Mouse (Mus musculus) stomach, embryonic 14.5 days (tissue): ENCODE results near the gene Ear14. TPM values are rescaled to one million over a fixed set of nuclear protein-coding genes. Genes with fewer than 3 reads are reported as not detected.
"Not testable (repeated sequence)": the region's sequence is repeated elsewhere in the genome, so short reads cannot be mapped to it uniquely, and the experiment has no call there.

Source experiments
- ATAC-seq: fragments of 200-750 bp; cut with Nextera tagmentation; 2 replicates; pipeline ENCODE4 v1.8.0; 2017; ENCODE audit warnings: low read depth, moderate TSS enrichment; ENCODE audit not compliant: insufficient number of reproducible peaks, insufficient read depth, low FRiP score
- H3K27ac ChIP-seq: fragments of 300-500 bp; sonication (generic); 2 replicates; pipeline ENCODE4 v1.5.1; 2014; ENCODE audit warnings: mild to moderate bottlenecking, low read length, moderate library complexity, mixed read lengths
- H3K27me3 ChIP-seq: fragments of 300-500 bp; sonication (generic); 2 replicates; pipeline ENCODE4 v1.6.1; 2014; ENCODE audit warnings: low read length, control low read depth, mixed read lengths; ENCODE audit not compliant: control insufficient read depth, insufficient read depth
- H3K36me3 ChIP-seq: fragments of 300-500 bp; sonication (generic); 2 replicates; pipeline ENCODE4 v1.6.1; 2014; ENCODE audit warnings: mild to moderate bottlenecking, control low read depth, low read length, moderate library complexity, mixed read lengths; ENCODE audit not compliant: control insufficient read depth, insufficient read depth
- H3K4me1 ChIP-seq: fragments of 300-500 bp; sonication (generic); 2 replicates; pipeline ENCODE4 v1.6.1; 2014; ENCODE audit warnings: low read length, control low read depth, mixed read lengths; ENCODE audit not compliant: control insufficient read depth, insufficient read depth
- H3K4me2 ChIP-seq: fragments of 300-500 bp; sonication (generic); replicated peaks from 2 replicates; pipeline ENCODE4 v1.6.1; 2014; ENCODE audit warnings: low read depth, low read length, control low read depth
- H3K4me3 ChIP-seq: fragments of 300-500 bp; sonication (generic); 2 replicates; pipeline ENCODE4 v1.5.1; 2014; ENCODE audit warnings: low read depth, low read length, control low read depth
- H3K9ac ChIP-seq: fragments of 300-500 bp; sonication (generic); replicated peaks from 2 replicates; pipeline ENCODE4 v1.6.1; 2014; ENCODE audit warnings: low read depth, mild to moderate bottlenecking, control low read depth, low read length, moderate library complexity, mixed read lengths
- H3K9me3 ChIP-seq: fragments of 300-500 bp; sonication (generic); 2 replicates; pipeline ENCODE4 v1.6.1; 2016; ENCODE audit warnings: low read depth, low read length, control low read depth; ENCODE audit not compliant: control insufficient read depth
- WGBS: fragments of 180-500 bp; shearing (Covaris S2); extraction: QIAGEN DNeasy Blood & Tissue Kit; methylation state at CpG from one replicate; pipeline ENCODE4 v1.1.7; 2014; 5-methylcytosine and 5-hydroxymethylcytosine counted together
- polyA plus RNA-seq: library from polyadenylated mRNA; unstranded; fragments of >200 nt; fragmentation: Nextera tagmentation; extraction: Ambion mirVana; gene quantifications from 2 replicates; pipeline ENCODE4 v1.2.1, GENCODE M21; 2014

Ear14 gene
- polyA plus RNA-seq, 1 experiment from 2014 or later, result not detected

GRCm38 (mm10) chr14:51220075-51220474, 16.9 kb downstream of the Ear14 start:
- H3K9me3 ChIP-seq, H3K4me3 ChIP-seq, H3K36me3 ChIP-seq, ATAC-seq, H3K27ac ChIP-seq, H3K27me3 ChIP-seq, H3K9ac ChIP-seq, H3K4me2 ChIP-seq, H3K4me1 ChIP-seq: not testable (repeated sequence)
- 84% methylated on average over 3 of the region's 3 CpGs for WGBS

- peak; percentile 37; the same call in 1 of the 2 replicates for ATAC-seq
- H3K4me1 ChIP-seq, H3K27me3 ChIP-seq, H3K9ac ChIP-seq, H3K4me2 ChIP-seq, H3K4me3 ChIP-seq, H3K36me3 ChIP-seq, H3K9me3 ChIP-seq, H3K27ac ChIP-seq: not testable (repeated sequence)
- WGBS, result 43% methylated on average over 4 of the region's 4 CpGs
Observed at GRCm38 (mm10) chr14:51229657-51230056, 26.5 kb downstream of the Ear14 start.

GRCm38 (mm10) chr14:51237488-51237887, 34.3 kb downstream of the Ear14 start:
- not testable (repeated sequence) for ATAC-seq
- 68% methylated on average over 1 of the region's 1 CpGs for WGBS

GRCm38 (mm10) chr14:51240899-51241298, 37.7 kb downstream of the Ear14 start:
- no peak overlapping the region for H3K27ac ChIP-seq
- no peaks in the 10 kb centered on the region for H3K9me3 ChIP-seq
- H3K4me2 ChIP-seq, result no peak overlapping the region
- no peak overlapping the region for H3K9ac ChIP-seq
- no peaks in the 10 kb centered on the region for H3K4me1 ChIP-seq
- no peak overlapping the region for H3K4me3 ChIP-seq
- no peaks in the 10 kb centered on the region for H3K27me3 ChIP-seq
- H3K36me3 ChIP-seq, result no peaks in the 10 kb centered on the region
- ATAC-seq, result no peak

More at GRCm38 (mm10) chr14:51237488-51237887, 34.3 kb downstream of the Ear14 start:
- not testable (repeated sequence) for H3K4me3 ChIP-seq, H3K9ac ChIP-seq, H3K4me1 ChIP-seq, H3K9me3 ChIP-seq, H3K4me2 ChIP-seq, H3K36me3 ChIP-seq, H3K27me3 ChIP-seq, H3K27ac ChIP-seq

GRCm38 (mm10) chr14:51247736-51248135, 44.5 kb downstream of the Ear14 start:
- Histone ChIP-seq H3K9me3 (no peaks in the 10 kb centered on the region), H3K4me3 (no peak overlapping the region), H3K4me2 (no peak overlapping the region), H3K9ac (no peak overlapping the region), H3K27me3 (no peaks in the 10 kb centered on the region), H3K27ac (no peak overlapping the region), H3K4me1 (no peaks in the 10 kb centered on the region), H3K36me3 (no peaks in the 10 kb centered on the region)
- 84% methylated on average over 1 of the region's 1 CpGs for WGBS
- ATAC-seq, result no peak

GRCm38 (mm10) chr14:51250348-51250747, 47.2 kb downstream of the Ear14 start:
- WGBS, result 71% methylated on average over 3 of the region's 3 CpGs
- H3K4me2 ChIP-seq, result no peak overlapping the region
- H3K9me3 ChIP-seq, result no peaks in the 10 kb centered on the region
- H3K9ac ChIP-seq, result no peak overlapping the region
- ATAC-seq, result no peak
- no peak overlapping the region for H3K4me3 ChIP-seq
- H3K27ac ChIP-seq, result no peak overlapping the region
- no peaks in the 10 kb centered on the region for H3K4me1 ChIP-seq
- no peaks in the 10 kb centered on the region for H3K27me3 ChIP-seq
- no peaks in the 10 kb centered on the region for H3K36me3 ChIP-seq

GRCm38 (mm10) chr14:51252206-51252605, 49.0 kb downstream of the Ear14 start:
- H3K9ac ChIP-seq, H3K27me3 ChIP-seq, ATAC-seq, H3K27ac ChIP-seq, H3K4me3 ChIP-seq, H3K4me1 ChIP-seq, H3K4me2 ChIP-seq, H3K9me3 ChIP-seq, H3K36me3 ChIP-seq: not testable (repeated sequence)

- Histone ChIP-seq H3K9me3 (no peaks in the 10 kb centered on the region), H3K36me3 (no peaks in the 10 kb centered on the region), H3K4me1 (no peaks in the 10 kb centered on the region), H3K9ac (no peak overlapping the region), H3K4me2 (no peak overlapping the region), H3K4me3 (no peak overlapping the region), H3K27ac (no peak overlapping the region), H3K27me3 (no peaks in the 10 kb centered on the region)
- no peak for ATAC-seq
- 72% methylated on average over 1 of the region's 1 CpGs for WGBS
Observed at GRCm38 (mm10) chr14:51253569-51253968, 50.4 kb downstream of the Ear14 start.
